Mouse (Mus musculus): Measurements from ENCODE around the gene Olfr221.

DNA sequence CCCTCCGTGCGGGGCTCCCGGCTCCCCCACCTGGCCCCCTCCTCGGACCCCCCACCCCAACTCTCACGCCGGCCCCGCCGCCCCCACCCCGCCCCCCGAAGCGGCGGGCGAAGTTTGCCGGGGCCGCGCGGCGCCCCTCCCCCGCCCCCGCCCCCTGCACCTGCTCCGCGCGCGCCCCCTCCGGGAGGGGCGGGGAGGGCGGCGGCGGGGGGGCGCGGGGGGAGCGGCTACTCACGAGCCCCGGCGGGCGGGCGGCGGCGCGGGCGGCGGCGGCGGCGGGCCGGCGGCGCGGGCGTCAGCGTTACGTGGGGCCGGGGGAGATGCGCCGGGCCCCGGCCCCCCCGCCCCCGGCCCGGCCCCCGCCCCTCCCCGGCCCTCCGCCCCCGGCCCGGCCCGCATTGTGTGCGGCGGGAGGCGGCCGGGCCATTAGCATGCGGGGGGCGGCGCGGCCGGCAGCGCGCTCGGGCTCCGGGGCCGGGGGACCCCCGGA, 27.9 kb downstream of the Olfr221 start:
- TF ChIP-seq CTCF (IDR thresholded peaks at IDR 0.05; ENCODE audit: borderline replicate concordance, extremely low read depth, insufficient read depth, insufficient read length) (no peak), POLR2A (IDR thresholded peaks at IDR 0.05; ENCODE audit: borderline replicate concordance, extremely low read depth, insufficient read depth, insufficient read length, poor library complexity, severe bottlenecking) (peak; percentile 31; the same call in 1 of the 2 replicates)

Measured in brain, embryonic 14.5 days (tissue).